Mouse (Mus musculus): ENCODE results near the gene Fancg.

GRCm38 (mm10) chr4:43029121-43029520 is 18.8 kb upstream of the Fancg start:
- TF ChIP-seq CTCF (IDR thresholded peaks at IDR 0.05; ENCODE audit: low read depth): no peak
- TF ChIP-seq EP300 (IDR thresholded peaks at IDR 0.05; ENCODE audit: low read depth): no peak

Measured in heart, postnatal 0 days (tissue).